Comparison of ENCODE assay signal across 21 mouse cellular contexts in genomic region chr14:22179761-22180160, GRCm38 (mm10).
DNase-seq lines count a peak whose midpoint lies in the region; ATAC-seq and TF ChIP-seq lines count a peak whose summit lies in the region.
"Had no signal": no experiment of that assay in that cellular context is flagged by ENCODE, and none has a peak within 500 bp of the region (broad histone marks: within the 10 kb centered on the region; RNA-seq: fewer than 3 reads in every experiment).

No protein-coding gene starts in this region.

- H3K4me2 ChIP-seq in lung, postnatal 0 days (replicated peaks; ENCODE audit: low read depth, low read length), result no peak overlapping the region
- H3K4me2 ChIP-seq: embryonic facial prominence, embryonic 13.5 days; heart, embryonic 15.5 days; liver, embryonic 13.5 days; midbrain, embryonic 15.5 days had no signal

- WGBS in lung, postnatal 0 days, result 58% methylated on average over 2 of the region's 2 CpGs

- no peak overlapping the region for H3K9ac ChIP-seq in lung, postnatal 0 days (replicated peaks; ENCODE audit: low read depth)
- H3K9ac ChIP-seq: embryonic facial prominence, embryonic 13.5 days; heart, embryonic 15.5 days; liver, embryonic 13.5 days; midbrain, embryonic 15.5 days had no signal

- peak; percentile 42 for TF ChIP-seq CTCF in lung, postnatal 0 days (IDR thresholded peaks at IDR 0.05)

- TF ChIP-seq EP300 in lung, postnatal 0 days (IDR thresholded peaks at IDR 0.05), result no peak

- DNase-seq in frontal cortex, postnatal 10 days (ENCODE audit: low spot score in 2 of 2), result no peak
- peak; percentile 4 for DNase-seq in layer of hippocampus, adult 11-12 months (ENCODE audit: low spot score)
- no peak for DNase-seq in layer of hippocampus, postnatal 10 days (ENCODE audit: low spot score in 2 of 2)
- DNase-seq in lung, postnatal 0 days (ENCODE audit: low spot score), result peak; percentile 33
- no peak for DNase-seq in lung, postnatal 4 days
- DNase-seq: adrenal gland, postnatal 14 days; cerebellum, adult 11 months; cerebellum, postnatal 10 days; gastrocnemius, postnatal 10 days; heart, adult 18-20 months; kidney, adult 8-10 months; kidney, postnatal 4 days; liver, embryonic 13.5 days; lung, postnatal 10 days; thymus, postnatal 36 days had no signal

- H3K4me3 ChIP-seq in lung, postnatal 0 days (ENCODE audit: low read depth, low read length), result no peak overlapping the region
- H3K4me3 ChIP-seq: embryonic facial prominence, embryonic 13.5 days; heart, embryonic 15.5 days; liver, embryonic 13.5 days; midbrain, embryonic 15.5 days; myocyte had no signal

- no peaks in the 10 kb centered on the region for H3K27me3 ChIP-seq in lung, postnatal 0 days (replicated peaks; ENCODE audit: insufficient read depth, low read length)
- H3K27me3 ChIP-seq: embryonic facial prominence, embryonic 13.5 days; heart, embryonic 15.5 days; liver, embryonic 13.5 days; midbrain, embryonic 15.5 days had no signal

- H3K9me3 ChIP-seq in lung, postnatal 0 days (ENCODE audit: low read length), result no peaks in the 10 kb centered on the region
- H3K9me3 ChIP-seq: embryonic facial prominence, embryonic 13.5 days; heart, embryonic 15.5 days; liver, embryonic 13.5 days; midbrain, embryonic 15.5 days had no signal

- ATAC-seq in frontal cortex, adult (ENCODE audit: low TSS enrichment), result peak; percentile 74
- no peak for ATAC-seq in lung, postnatal 0 days
- ATAC-seq in CD4-positive, CD25-positive, alpha-beta regulatory T cell, adult 4 months, result no peak
- ATAC-seq: midbrain, embryonic 15.5 days had no signal

- no peaks in the 10 kb centered on the region for H3K4me1 ChIP-seq in lung, postnatal 0 days (ENCODE audit: insufficient read depth, low read depth, low read length)
- H3K4me1 ChIP-seq: heart, embryonic 15.5 days; liver, embryonic 13.5 days had no signal

- no peaks in the 10 kb centered on the region for H3K36me3 ChIP-seq in lung, postnatal 0 days (ENCODE audit: insufficient read depth, low read length)
- H3K36me3 ChIP-seq: embryonic facial prominence, embryonic 13.5 days; heart, embryonic 15.5 days; liver, embryonic 13.5 days; midbrain, embryonic 15.5 days had no signal

- no peak overlapping the region for H3K27ac ChIP-seq in lung, postnatal 0 days (ENCODE audit: low read length)
- H3K27ac ChIP-seq: embryonic facial prominence, embryonic 13.5 days; heart, embryonic 15.5 days; liver, embryonic 13.5 days; midbrain, embryonic 15.5 days had no signal

Comparison
In these comparisons a context has a peak if more than half of its experiments do, and no peak if none do; other contexts are left out.
1. DNase-seq: peak in layer of hippocampus, adult 11-12 months (single experiment) and lung, postnatal 0 days (single experiment); none in frontal cortex, postnatal 10 days (0 of 2), layer of hippocampus, postnatal 10 days (0 of 2) and lung, postnatal 4 days (0 of 2).